Mouse (Mus musculus) liver, embryonic 12.5 days (tissue): ENCODE measurements around the gene Mga. TPM values are rescaled to one million over a fixed set of nuclear protein-coding genes. Genes with fewer than 3 reads are reported as not detected.

ENCODE experiments used
- ATAC-seq: fragments of 200-750 bp; cut with Nextera tagmentation; 2 replicates; pipeline ENCODE4 v1.8.0; 2017; ENCODE audit warnings: moderate number of reproducible peaks, mild to moderate bottlenecking, moderate library complexity
- H3K27ac ChIP-seq: fragments of 300-500 bp; sonication (generic); 2 replicates; pipeline ENCODE4 v1.5.1; 2016; ENCODE audit warnings: mild to moderate bottlenecking
- H3K27me3 ChIP-seq: fragments of 300-500 bp; sonication (generic); replicated peaks from 2 replicates; pipeline ENCODE4 v1.6.1; 2016; ENCODE audit warnings: mild to moderate bottlenecking, moderate library complexity
- H3K36me3 ChIP-seq: fragments of 300-500 bp; sonication (generic); 2 replicates; pipeline ENCODE4 v1.6.1; 2016; ENCODE audit warnings: mild to moderate bottlenecking, moderate library complexity
- H3K4me1 ChIP-seq: fragments of 300-500 bp; sonication (generic); 2 replicates; pipeline ENCODE4 v1.6.1; 2016
- H3K4me2 ChIP-seq: fragments of 300-500 bp; sonication (generic); 2 replicates; pipeline ENCODE4 v1.6.1; 2016; ENCODE audit warnings: mild to moderate bottlenecking, moderate library complexity
- H3K4me3 ChIP-seq: fragments of 300-500 bp; sonication (generic); 2 replicates; pipeline ENCODE4 v1.5.1; 2016; ENCODE audit warnings: mild to moderate bottlenecking, moderate library complexity
- H3K9ac ChIP-seq: fragments of 300-500 bp; sonication (generic); 2 replicates; pipeline ENCODE4 v1.6.1; 2016; ENCODE audit warnings: mild to moderate bottlenecking, moderate library complexity
- H3K9me3 ChIP-seq: fragments of 300-500 bp; sonication (generic); replicated peaks from 2 replicates; pipeline ENCODE4 v1.6.1; 2016; ENCODE audit warnings: mild to moderate bottlenecking, moderate library complexity
- WGBS: fragments of 180-500 bp; shearing (Covaris S2); methylation state at CpG from one replicate; pipeline ENCODE4 v1.1.7; 2016; ENCODE audit not compliant: insufficient replicate concordance; 5-methylcytosine and 5-hydroxymethylcytosine counted together
- microRNA-seq: library from miRNA; unstranded; fragments of <30 nt; microRNA quantifications from one replicate; pipeline ENCODE4, GENCODE M21; 2017
- polyA plus RNA-seq: library from polyadenylated mRNA; unstranded; fragments of >200 nt; fragmentation: Nextera tagmentation; extraction: Ambion mirVana; gene quantifications from 2 replicates; pipeline ENCODE4 v1.2.1, GENCODE M21; 2016

The Mga gene
- polyA plus RNA-seq, 1 experiment from 2014 or later: 12.5 TPM

GRCm38 (mm10) chr2:120011462-120012200 lies 114.6 kb downstream of the Mga start:
- H3K36me3 ChIP-seq: no peaks in the 10 kb centered on the region
- 66% methylated on average over 8 of the region's 8 CpGs for WGBS
- H3K4me2 ChIP-seq: no peak overlapping the region
- no peaks in the 10 kb centered on the region for H3K9me3 ChIP-seq
- no peak overlapping the region for H3K27ac ChIP-seq
- ATAC-seq: no peak
- H3K9ac ChIP-seq: no peak overlapping the region
- no peaks in the 10 kb centered on the region for H3K27me3 ChIP-seq
- H3K4me1 ChIP-seq: peaks cover 38% of the 10 kb centered on the region
- no peak overlapping the region for H3K4me3 ChIP-seq

- ATAC-seq: no peak
- 55% methylated on average over 13 of the region's 13 CpGs for WGBS
- Histone ChIP-seq H3K4me2 (peak overlapping the region; percentile 9), H3K27me3 (no peaks in the 10 kb centered on the region), H3K4me1 (peaks cover 46% of the 10 kb centered on the region), H3K27ac (no peak overlapping the region), H3K9ac (no peak overlapping the region), H3K9me3 (no peaks in the 10 kb centered on the region), H3K4me3 (no peak overlapping the region), H3K36me3 (peaks cover 6% of the 10 kb centered on the region; the same call in 1 of the 2 replicates)
These were observed 115.9 kb downstream of the Mga start for GRCm38 (mm10) chr2:120012924-120013323.

- ATAC-seq: no peak
These were observed 116.9 kb downstream of the Mga start for GRCm38 (mm10) chr2:120013831-120014486.

GRCm38 (mm10) chr2:120015882-120016281 lies 118.9 kb downstream of the Mga start:
- WGBS: 47% methylated on average over 4 of the region's 4 CpGs
- peak; percentile 55; the same call in 1 of the 2 replicates for ATAC-seq
- H3K27ac ChIP-seq: 0 out of 2 replicates have a peak overlapping the region, but pooled peaks have one; percentile 25
- no peak overlapping the region for H3K4me3 ChIP-seq
- H3K9ac ChIP-seq: no peak overlapping the region
- H3K4me1 ChIP-seq: peaks cover 56% of the 10 kb centered on the region
- H3K4me2 ChIP-seq: peak overlapping the region; percentile 16; the same call in 1 of the 2 replicates
- H3K9me3 ChIP-seq: no peaks in the 10 kb centered on the region
- peaks cover 26% of the 10 kb centered on the region for H3K36me3 ChIP-seq
- no peaks in the 10 kb centered on the region for H3K27me3 ChIP-seq

More at GRCm38 (mm10) chr2:120013831-120014486, 116.9 kb downstream of the Mga start:
- Histone ChIP-seq H3K27ac (no peak overlapping the region), H3K9me3 (no peaks in the 10 kb centered on the region), H3K4me3 (no peak overlapping the region), H3K4me2 (no peak overlapping the region), H3K4me1 (peaks cover 46% of the 10 kb centered on the region), H3K9ac (no peak overlapping the region), H3K27me3 (no peaks in the 10 kb centered on the region), H3K36me3 (peaks cover 15% of the 10 kb centered on the region; the same call in 1 of the 2 replicates)
- WGBS: 82% methylated on average over 2 of the region's 2 CpGs

GRCm38 (mm10) chr2:120017599-120017998 lies 120.6 kb downstream of the Mga start:
- Histone ChIP-seq H3K9me3 (no peaks in the 10 kb centered on the region), H3K36me3 (peaks cover 40% of the 10 kb centered on the region), H3K27ac (no peak overlapping the region), H3K9ac (no peak overlapping the region), H3K4me3 (no peak overlapping the region), H3K4me2 (no peak overlapping the region), H3K27me3 (no peaks in the 10 kb centered on the region), H3K4me1 (peaks cover 53% of the 10 kb centered on the region)
- WGBS: 85% methylated on average over 12 of the region's 12 CpGs
- ATAC-seq: no peak

Small RNA genes within 50 kb of the gene (microRNA-seq; reads per million reads assigned to microRNA genes)
- not detected for gene Mir7665

Other genes starting within 250 kb of the Mga start
- gene Ndufaf1, start 234.4 kb upstream of the Mga start, polyA plus RNA-seq: 47.4 and 49.6 TPM in 2 replicates
- gene Rtf1, start 222.2 kb upstream of the Mga start, polyA plus RNA-seq: 27.7 and 27.8 TPM in 2 replicates
- 3.8 and 4.1 TPM in 2 replicates for gene Itpka, start 154.9 kb upstream of the Mga start, polyA plus RNA-seq
- 0.19 TPM in 1 of 2 replicates, not detected in the other for gene Ltk, start 136.8 kb upstream of the Mga start, polyA plus RNA-seq
- gene Rpap1, start 109.7 kb upstream of the Mga start, polyA plus RNA-seq: 17.4 and 17.8 TPM in 2 replicates
- 2.5 and 3.1 TPM in 2 replicates for gene Tyro3, start 99.5 kb upstream of the Mga start, polyA plus RNA-seq
- 0.63 and 0.96 TPM in 2 replicates for gene Mapkbp1, start 75.5 kb downstream of the Mga start, polyA plus RNA-seq
- 8.5 and 9.7 TPM in 2 replicates for gene Jmjd7, start 130.3 kb downstream of the Mga start, polyA plus RNA-seq
- gene Gm28042, start 130.3 kb downstream of the Mga start, polyA plus RNA-seq: 0.86 and 2.0 TPM in 2 replicates
- gene Pla2g4b, start 136.2 kb downstream of the Mga start, polyA plus RNA-seq: 0.56 and 0.73 TPM in 2 replicates